Mouse (Mus musculus) ES-Bruce4 (cell line): Measurements from ENCODE around the gene Ifna6.
"Not testable (repeated sequence)": the region's sequence is repeated elsewhere in the genome, so short reads cannot be mapped to it uniquely, and the experiment has no call there.

Source experiments
- CTCF ChIP-seq: IDR thresholded peaks from one replicate; pipeline ENCODE4 v1.8.1; 2011; ENCODE audit warnings: low read depth, low read length
- EP300 ChIP-seq: IDR thresholded peaks from 2 replicates; pipeline ENCODE4 v1.6.1; 2011; ENCODE audit warnings: low read depth, low read length; ENCODE audit not compliant: insufficient read depth
- POLR2A ChIP-seq: IDR thresholded peaks from one replicate; pipeline ENCODE4 v1.8.1; 2011; ENCODE audit warnings: low read length; ENCODE audit not compliant: insufficient read depth

DNA sequence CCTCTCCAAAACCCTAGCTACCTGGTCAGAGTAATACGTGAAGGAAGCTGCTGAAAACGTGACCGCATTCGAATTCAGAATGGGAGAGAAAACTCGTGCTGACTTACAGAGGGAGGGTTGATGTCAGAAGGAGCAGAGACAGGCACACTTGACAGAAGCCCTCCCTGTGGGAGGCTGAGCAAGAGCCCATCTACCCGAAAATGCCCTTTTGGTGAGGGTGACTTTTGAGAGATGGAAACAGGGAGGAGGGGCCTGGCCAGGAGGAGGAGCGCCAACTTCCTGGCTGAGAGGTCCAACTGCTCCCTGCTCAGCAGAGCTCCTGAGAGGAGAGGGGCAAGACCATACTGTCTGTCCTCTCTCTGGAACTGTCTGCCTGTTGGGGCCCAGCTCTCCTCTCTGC, 27.9 kb upstream of the Ifna6 start, which contains the start of gene Gm13285:
- TF ChIP-seq POLR2A, CTCF, EP300: not testable (repeated sequence)
